Mouse (Mus musculus) bone marrow, adult 2 months (tissue): ENCODE results near the gene Rpl27. TPM values are rescaled to one million over a fixed set of nuclear protein-coding genes. Genes with fewer than 3 reads are reported as not detected.

Experiments
- H3K27ac ChIP-seq: fragments of 200-500 bp; 2 replicates; pipeline ENCODE4 v1.5.1; 2012; ENCODE audit warnings: low read depth, mild to moderate bottlenecking, control low read depth, inconsistent platforms, low read length; ENCODE audit not compliant: control insufficient read depth, poor library complexity, insufficient read depth
- H3K4me1 ChIP-seq: fragments of 200-500 bp; 2 replicates; pipeline ENCODE4 v1.6.1; 2011; ENCODE audit warnings: low read length; ENCODE audit not compliant: control insufficient read depth, insufficient read depth
- H3K4me3 ChIP-seq: fragments of 200-500 bp; replicated peaks from 2 replicates; pipeline ENCODE3; 2011; ENCODE audit warnings: mild to moderate bottlenecking, low read depth, low read length, control low read depth; ENCODE audit not compliant: control insufficient read depth
- CTCF ChIP-seq: fragments of 200-500 bp; IDR thresholded peaks from 2 replicates; pipeline ENCODE4 v1.5.1; 2011; ENCODE audit warnings: low read length, control low read depth; ENCODE audit not compliant: control insufficient read depth, insufficient read depth
- POLR2A ChIP-seq: fragments of 200-500 bp; IDR thresholded peaks from 2 replicates; pipeline ENCODE4 v1.6.1; 2011; ENCODE audit warnings: low read depth, mild to moderate bottlenecking, control low read depth, low read length, borderline replicate concordance; ENCODE audit not compliant: control insufficient read depth
- WGBS: fragments of 180-500 bp; shearing (Covaris S2); methylation state at CpG from one replicate; pipeline ENCODE4 v1.1.7; 2018; 5-methylcytosine and 5-hydroxymethylcytosine counted together
- polyA plus RNA-seq: library from polyadenylated mRNA; stranded (reverse); fragments of >200 nt; gene quantifications from 2 replicates; pipeline ENCODE4 v1.2.4, GENCODE M21; 2011; ENCODE audit warnings: low replicate concordance; ENCODE audit not compliant: missing spikeins, insufficient read depth, insufficient read length

The Rpl27 gene
- polyA plus RNA-seq, 1 experiment, result 941 TPM

GRCm38 (mm10) chr11:101452093-101452774 lies 10.1 kb downstream of the Rpl27 start:
- Histone ChIP-seq H3K27ac (no peak overlapping the region), H3K4me1 (peaks cover 2% of the 10 kb centered on the region; the same call in 1 of the 2 replicates), H3K4me3 (no peak overlapping the region)
- TF ChIP-seq CTCF, result no peak
- no peak for TF ChIP-seq POLR2A
- WGBS, result 37% methylated on average over 10 of the region's 10 CpGs

GRCm38 (mm10) chr11:101454702-101455101 lies 12.6 kb downstream of the Rpl27 start:
- H3K27ac ChIP-seq, result no peak overlapping the region
- no peaks in the 10 kb centered on the region; the same call in 1 of the 2 replicates for H3K4me1 ChIP-seq
- TF ChIP-seq CTCF (no peak), POLR2A (no peak)
- WGBS, result 90% methylated on average over 6 of the region's 6 CpGs
- no peak overlapping the region for H3K4me3 ChIP-seq

DNA sequence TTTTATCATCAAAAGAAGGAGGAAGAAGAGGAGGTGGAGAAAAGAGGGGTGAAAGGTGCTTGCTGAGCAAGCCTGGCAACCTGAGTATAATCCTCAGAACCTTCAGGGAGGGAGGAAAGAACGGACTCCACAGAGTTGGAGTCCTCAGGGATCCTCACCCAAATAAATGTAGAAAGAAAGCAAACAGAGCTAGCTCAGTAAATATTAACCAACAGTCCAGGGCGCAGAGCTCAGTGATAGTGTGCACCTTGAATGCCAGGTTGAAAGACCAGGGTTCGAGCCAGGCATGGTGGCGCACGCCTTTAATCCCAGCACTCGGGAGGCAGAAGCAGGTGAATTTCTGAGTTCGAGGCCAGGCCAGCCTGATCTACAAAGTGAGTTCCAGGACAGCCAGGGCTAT lies 13.5 kb downstream of the Rpl27 start:
- Histone ChIP-seq H3K27ac (no peak overlapping the region), H3K4me1 (no peaks in the 10 kb centered on the region; the same call in 1 of the 2 replicates), H3K4me3 (no peak overlapping the region)
- TF ChIP-seq CTCF (no peak), POLR2A (no peak)
- 89% methylated on average over 7 of the region's 7 CpGs for WGBS

DNA sequence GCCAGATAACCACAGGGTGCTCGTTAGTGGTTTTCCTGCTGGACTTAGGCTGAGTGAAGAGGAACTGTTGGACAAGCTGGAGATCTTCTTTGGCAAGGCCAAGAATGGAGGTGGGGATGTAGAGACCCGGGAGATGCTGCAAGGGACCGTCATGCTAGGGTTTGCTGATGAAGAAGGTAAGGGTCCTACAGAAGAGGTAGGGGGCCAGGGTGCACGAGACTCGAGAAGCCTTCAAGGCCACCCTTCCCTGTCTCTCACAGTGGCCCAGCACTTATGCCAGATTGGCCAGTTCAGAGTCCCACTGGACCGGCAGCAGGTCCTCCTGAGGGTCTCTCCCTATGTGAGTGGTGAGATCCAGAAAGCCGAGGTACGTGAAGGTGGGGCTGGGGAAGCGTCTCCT lies 15.5 kb downstream of the Rpl27 start:
- Histone ChIP-seq H3K4me1 (no peaks in the 10 kb centered on the region), H3K27ac (no peak overlapping the region), H3K4me3 (no peak overlapping the region)
- no peak for TF ChIP-seq CTCF
- TF ChIP-seq POLR2A, result no peak
- WGBS, result 75% methylated on average over 9 of the region's 9 CpGs

GRCm38 (mm10) chr11:101458217-101458616 lies 16.1 kb downstream of the Rpl27 start:
- TF ChIP-seq POLR2A (no peak), CTCF (no peak)
- H3K4me3 ChIP-seq, result no peak overlapping the region
- WGBS, result 92% methylated on average over 12 of the region's 12 CpGs
- no peaks in the 10 kb centered on the region for H3K4me1 ChIP-seq
- H3K27ac ChIP-seq, result no peak overlapping the region

GRCm38 (mm10) chr11:101459716-101460115 lies 17.6 kb downstream of the Rpl27 start:
- 75% methylated on average over 6 of the region's 6 CpGs for WGBS
- H3K4me1 ChIP-seq, result peaks cover 1% of the 10 kb centered on the region; the same call in 1 of the 2 replicates
- no peak for TF ChIP-seq POLR2A
- TF ChIP-seq CTCF, result no peak
- H3K4me3 ChIP-seq, result no peak overlapping the region
- H3K27ac ChIP-seq, result no peak overlapping the region

DNA sequence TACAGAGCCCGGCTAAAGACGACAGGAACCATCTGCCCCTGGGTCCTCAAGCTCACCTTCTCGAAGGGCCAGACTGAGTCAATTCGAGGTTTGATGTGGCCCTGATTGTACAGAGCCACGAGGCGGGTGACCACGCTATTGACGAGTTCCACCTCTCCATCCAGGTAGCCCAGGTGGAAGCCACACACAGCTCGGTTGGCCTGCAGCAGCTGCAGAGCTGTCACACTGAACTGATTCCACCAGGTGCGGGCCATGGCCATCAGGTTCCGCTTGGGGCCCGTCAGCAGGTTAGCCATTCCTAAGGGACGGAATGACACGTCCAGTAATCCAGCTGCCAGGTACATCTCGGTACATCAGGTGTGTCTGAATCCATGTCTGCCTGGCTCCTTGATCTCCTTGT lies 18.2 kb downstream of the Rpl27 start:
- TF ChIP-seq CTCF (no peak), POLR2A (no peak)
- Histone ChIP-seq H3K4me1 (peaks cover 1% of the 10 kb centered on the region; the same call in 1 of the 2 replicates), H3K4me3 (no peak overlapping the region), H3K27ac (no peak overlapping the region)
- 87% methylated on average over 15 of the region's 15 CpGs for WGBS

DNA sequence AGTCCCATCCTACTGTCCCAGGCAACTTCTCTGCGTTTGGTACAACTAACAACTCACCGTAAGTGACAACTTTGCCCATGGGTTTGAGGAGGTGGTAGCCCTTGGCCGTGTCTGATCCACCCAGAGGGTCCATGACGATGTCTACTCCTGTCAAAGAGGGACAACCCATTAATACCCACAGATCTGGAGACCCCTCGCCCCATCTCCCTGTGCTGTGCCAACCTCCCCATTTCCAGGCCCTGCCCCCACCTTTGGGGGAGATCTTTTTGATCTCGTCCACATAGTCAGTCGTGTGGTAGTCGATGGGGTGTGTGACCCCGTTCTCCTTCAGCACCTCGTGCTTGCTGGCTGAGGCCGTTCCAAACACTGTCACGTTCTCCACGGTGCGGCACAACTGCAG lies 20.0 kb downstream of the Rpl27 start:
- Histone ChIP-seq H3K4me3 (no peak overlapping the region), H3K27ac (no peak overlapping the region), H3K4me1 (peaks cover 4% of the 10 kb centered on the region)
- TF ChIP-seq CTCF, result no peak
- 0 out of 2 replicates have a peak, but pooled peaks have one; percentile 3 for TF ChIP-seq POLR2A
- 86% methylated on average over 14 of the region's 14 CpGs for WGBS
